Mouse (Mus musculus): ENCODE data around the gene Cenpu. TPM values are rescaled to one million over a fixed set of nuclear protein-coding genes. Genes with fewer than 3 reads are reported as not detected.
A peak's percentile ranks its signal among the peaks of the same experiment; 100 is the strongest.

Cenpu gene
- 1 to 10 TPM; 1.3 to 4.5 (median 1.9) TPM for total RNA-seq (2022)

GRCm38 (mm10) chr8:46551615-46552440 lies at the start of gene Cenpu:
TSS of gene Cenpu (plus strand) at chr8:46552028.
- peak; percentile 99 to 100 for DNase-seq (ENCODE audit: low spot score in 2 of 2)

- DNase-seq (ENCODE audit: low spot score in 2 of 2), result no peak
Measured at GRCm38 (mm10) chr8:46502333-46503071, 49.3 kb upstream of the Cenpu start.

- no peak for DNase-seq (ENCODE audit: low spot score in 2 of 2)
Measured at GRCm38 (mm10) chr8:46503072-46503695, 48.6 kb upstream of the Cenpu start.

GRCm38 (mm10) chr8:46504196-46504595 lies 47.6 kb upstream of the Cenpu start:
- DNase-seq (ENCODE audit: low spot score in 2 of 2), result no peak

- no peak for DNase-seq (ENCODE audit: low spot score in 2 of 2)
Measured at GRCm38 (mm10) chr8:46508488-46509395, 43.1 kb upstream of the Cenpu start.

GRCm38 (mm10) chr8:46509474-46509873 lies 42.4 kb upstream of the Cenpu start:
- no peak for DNase-seq (ENCODE audit: low spot score in 2 of 2)

GRCm38 (mm10) chr8:46511336-46511735 lies 40.5 kb upstream of the Cenpu start:
- no peak for DNase-seq (ENCODE audit: low spot score in 2 of 2)

- DNase-seq (ENCODE audit: low spot score in 2 of 2), result no peak
Measured at GRCm38 (mm10) chr8:46512538-46512937, 39.3 kb upstream of the Cenpu start.

GRCm38 (mm10) chr8:46514027-46514426 lies 37.8 kb upstream of the Cenpu start:
- no peak for DNase-seq (ENCODE audit: low spot score in 2 of 2)

GRCm38 (mm10) chr8:46520667-46521066 lies 31.2 kb upstream of the Cenpu start:
- DNase-seq (ENCODE audit: low spot score in 2 of 2), result no peak

GRCm38 (mm10) chr8:46526098-46526497 lies 25.7 kb upstream of the Cenpu start:
- no peak for DNase-seq (ENCODE audit: low spot score in 2 of 2)

- no peak for DNase-seq (ENCODE audit: low spot score in 2 of 2)
Measured at GRCm38 (mm10) chr8:46526821-46527220, 25.0 kb upstream of the Cenpu start.

GRCm38 (mm10) chr8:46529508-46529907 lies 22.3 kb upstream of the Cenpu start:
- no peak for DNase-seq (ENCODE audit: low spot score in 2 of 2)

GRCm38 (mm10) chr8:46530541-46530940 lies 21.3 kb upstream of the Cenpu start:
- DNase-seq (ENCODE audit: low spot score in 2 of 2), result no peak

- DNase-seq (ENCODE audit: low spot score in 2 of 2), result no peak
Measured at GRCm38 (mm10) chr8:46533926-46534325, 17.9 kb upstream of the Cenpu start.

- no peak for DNase-seq (ENCODE audit: low spot score in 2 of 2)
Measured at GRCm38 (mm10) chr8:46539701-46540100, 12.1 kb upstream of the Cenpu start.

- peak in 1 of 2 experiments; percentile 20 for DNase-seq (ENCODE audit: low spot score in 2 of 2)
Measured at GRCm38 (mm10) chr8:46543191-46543590, 8.6 kb upstream of the Cenpu start.

- DNase-seq (ENCODE audit: low spot score in 2 of 2), result no peak
Measured at GRCm38 (mm10) chr8:46543662-46544061, 8.2 kb upstream of the Cenpu start.

GRCm38 (mm10) chr8:46545854-46546253 lies 6.0 kb upstream of the Cenpu start:
- no peak for DNase-seq (ENCODE audit: low spot score in 2 of 2)

- no peak for DNase-seq (ENCODE audit: low spot score in 2 of 2)
Measured at GRCm38 (mm10) chr8:46546431-46547176, 5.2 kb upstream of the Cenpu start.
